Mouse (Mus musculus): ENCODE results near the gene Sec14l1. TPM values are rescaled to one million over a fixed set of nuclear protein-coding genes. Genes with fewer than 3 reads are reported as not detected.
A peak's percentile ranks its signal among the peaks of the same experiment; 100 is the strongest.

Sec14l1 gene
- polyA plus RNA-seq, 1 experiment from 2014 or later: 67.0 TPM

DNA sequence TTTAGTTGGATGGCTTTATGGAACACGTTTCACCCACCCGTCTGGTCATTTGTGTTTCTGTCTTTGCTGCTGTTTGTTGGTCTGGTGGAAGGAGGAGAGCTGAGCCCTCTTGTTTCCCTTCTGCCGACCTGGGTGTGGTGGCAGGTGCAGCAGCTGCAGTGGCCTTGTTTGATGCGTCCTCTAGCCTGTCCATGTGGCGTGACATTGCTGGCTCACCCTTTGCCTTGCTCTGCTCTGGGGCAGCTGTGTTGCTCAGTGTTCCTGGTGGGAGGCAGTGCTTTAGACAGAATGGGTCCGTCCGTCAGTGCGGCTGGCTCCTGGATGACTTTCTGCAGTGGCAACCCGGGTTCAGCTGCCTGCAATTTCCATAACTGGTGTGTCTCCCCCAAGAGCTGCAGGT, 38.6 kb downstream of the Sec14l1 start:
- H3K4me3 ChIP-seq (replicated peaks): no peak overlapping the region
- no peak overlapping the region for H3K27ac ChIP-seq
- H3K4me2 ChIP-seq (replicated peaks): no peak overlapping the region
- no peak overlapping the region for H3K9ac ChIP-seq (replicated peaks)
- 70% methylated on average over 9 of the region's 9 CpGs for WGBS
- H3K4me1 ChIP-seq (replicated peaks): peaks cover 11% of the 10 kb centered on the region
- no peaks in the 10 kb centered on the region for H3K27me3 ChIP-seq
- no peaks in the 10 kb centered on the region for H3K9me3 ChIP-seq
- ATAC-seq: no peak
- H3K36me3 ChIP-seq: peaks cover 90% of the 10 kb centered on the region

DNA sequence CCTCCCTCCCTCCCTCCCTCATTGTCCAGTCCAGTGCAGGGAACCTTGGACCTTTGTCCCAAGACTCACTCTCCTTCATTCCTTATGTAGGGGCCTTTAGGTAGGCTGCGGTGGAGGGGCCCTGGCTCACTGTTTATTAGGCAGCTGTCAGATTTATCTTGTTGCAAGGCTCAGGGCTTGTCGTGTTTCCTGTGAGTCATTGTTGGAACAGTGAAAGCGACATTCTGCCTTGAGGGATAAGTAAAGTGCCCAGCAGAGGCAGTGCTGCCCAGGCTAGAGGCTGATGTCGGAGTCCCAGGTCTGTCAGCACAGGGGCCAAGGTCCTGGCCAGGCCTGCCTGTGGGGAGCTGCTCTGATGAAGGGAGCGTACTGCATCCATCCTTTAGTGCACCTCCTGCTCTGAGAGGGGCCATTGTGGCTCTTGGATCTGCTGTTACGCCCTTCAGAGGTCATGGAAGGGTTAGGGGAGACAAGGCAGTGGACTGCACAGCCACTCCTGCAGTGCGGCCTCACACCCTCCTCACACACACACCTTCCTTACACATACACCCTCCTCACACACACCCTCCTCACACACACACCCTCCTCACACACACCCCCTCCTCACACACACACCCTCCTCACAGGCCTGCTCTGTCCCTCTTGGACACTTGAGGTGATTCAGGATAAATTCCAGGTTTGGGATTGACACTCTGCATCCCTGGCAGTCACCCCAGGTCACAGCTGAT, 39.3 kb downstream of the Sec14l1 start:
- H3K9me3 ChIP-seq: no peaks in the 10 kb centered on the region
- H3K27ac ChIP-seq: no peak overlapping the region
- peaks cover 89% of the 10 kb centered on the region for H3K36me3 ChIP-seq
- no peak for ATAC-seq
- no peak overlapping the region for H3K4me3 ChIP-seq (replicated peaks)
- no peak overlapping the region for H3K9ac ChIP-seq (replicated peaks)
- H3K4me1 ChIP-seq (replicated peaks): peaks cover 11% of the 10 kb centered on the region
- WGBS: 69% methylated on average over 7 of the region's 7 CpGs
- no peaks in the 10 kb centered on the region for H3K27me3 ChIP-seq
- H3K4me2 ChIP-seq (replicated peaks): no peak overlapping the region

DNA sequence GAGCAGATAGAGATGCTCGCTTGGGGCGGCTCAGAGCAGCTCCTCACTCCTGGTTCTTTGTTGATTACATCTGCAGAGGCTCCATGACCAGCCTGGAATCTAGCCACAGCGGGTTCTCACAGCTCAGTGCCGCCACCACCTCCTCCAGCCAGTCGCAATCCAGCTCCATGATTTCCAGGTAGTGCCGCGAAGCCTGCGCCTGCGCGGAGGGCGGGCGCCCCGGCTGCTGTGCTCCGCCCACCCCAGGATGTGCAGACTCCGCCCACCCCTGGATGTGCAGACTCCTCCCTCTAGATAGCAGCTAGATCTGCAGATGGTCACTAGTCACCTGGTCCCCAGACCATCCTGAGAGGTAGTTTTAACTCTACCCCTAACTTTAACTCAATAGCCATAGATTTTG, 41.8 kb downstream of the Sec14l1 start:
- H3K4me3 ChIP-seq (replicated peaks): no peak overlapping the region
- H3K27me3 ChIP-seq: no peaks in the 10 kb centered on the region
- H3K4me1 ChIP-seq (replicated peaks): peaks cover 11% of the 10 kb centered on the region
- no peaks in the 10 kb centered on the region for H3K9me3 ChIP-seq
- H3K9ac ChIP-seq (replicated peaks): no peak overlapping the region
- 7% methylated on average over 13 of the region's 15 CpGs for WGBS
- peak; percentile 60; the same call in 1 of the 2 replicates for ATAC-seq
- H3K27ac ChIP-seq: 0 out of 2 replicates have a peak overlapping the region, but pooled peaks have one; percentile 14
- no peak overlapping the region for H3K4me2 ChIP-seq (replicated peaks)
- peaks cover 78% of the 10 kb centered on the region for H3K36me3 ChIP-seq

DNA sequence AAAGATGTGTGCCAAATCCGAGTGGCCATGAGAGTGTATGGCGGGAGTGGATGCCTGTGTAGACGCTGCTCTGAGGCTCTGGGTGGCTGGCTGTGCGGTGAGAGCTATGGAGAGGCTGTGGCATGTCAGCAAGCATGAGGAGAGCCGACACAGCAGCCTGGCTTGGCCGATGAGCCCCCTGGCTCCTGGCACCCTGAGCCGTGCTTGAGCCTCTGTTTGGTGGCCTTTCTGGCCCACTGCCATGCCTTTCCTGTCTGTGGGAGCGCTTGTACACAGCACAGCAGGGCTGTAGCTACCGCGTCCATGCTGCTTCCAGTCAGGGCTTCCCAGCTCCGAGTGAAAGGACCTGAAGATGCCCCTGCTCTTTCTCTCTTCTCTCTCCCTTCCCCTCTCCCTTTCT, 43.4 kb downstream of the Sec14l1 start:
- Histone ChIP-seq H3K36me3 (peaks cover 65% of the 10 kb centered on the region), H3K27me3 (no peaks in the 10 kb centered on the region), H3K9ac (replicated peaks) (no peak overlapping the region), H3K4me2 (replicated peaks) (no peak overlapping the region), H3K4me1 (replicated peaks) (peaks cover 11% of the 10 kb centered on the region), H3K9me3 (no peaks in the 10 kb centered on the region), H3K27ac (peak overlapping the region; percentile 0; the same call in 1 of the 2 replicates), H3K4me3 (replicated peaks) (no peak overlapping the region)
- WGBS: 87% methylated on average over 11 of the region's 11 CpGs
- ATAC-seq: no peak

DNA sequence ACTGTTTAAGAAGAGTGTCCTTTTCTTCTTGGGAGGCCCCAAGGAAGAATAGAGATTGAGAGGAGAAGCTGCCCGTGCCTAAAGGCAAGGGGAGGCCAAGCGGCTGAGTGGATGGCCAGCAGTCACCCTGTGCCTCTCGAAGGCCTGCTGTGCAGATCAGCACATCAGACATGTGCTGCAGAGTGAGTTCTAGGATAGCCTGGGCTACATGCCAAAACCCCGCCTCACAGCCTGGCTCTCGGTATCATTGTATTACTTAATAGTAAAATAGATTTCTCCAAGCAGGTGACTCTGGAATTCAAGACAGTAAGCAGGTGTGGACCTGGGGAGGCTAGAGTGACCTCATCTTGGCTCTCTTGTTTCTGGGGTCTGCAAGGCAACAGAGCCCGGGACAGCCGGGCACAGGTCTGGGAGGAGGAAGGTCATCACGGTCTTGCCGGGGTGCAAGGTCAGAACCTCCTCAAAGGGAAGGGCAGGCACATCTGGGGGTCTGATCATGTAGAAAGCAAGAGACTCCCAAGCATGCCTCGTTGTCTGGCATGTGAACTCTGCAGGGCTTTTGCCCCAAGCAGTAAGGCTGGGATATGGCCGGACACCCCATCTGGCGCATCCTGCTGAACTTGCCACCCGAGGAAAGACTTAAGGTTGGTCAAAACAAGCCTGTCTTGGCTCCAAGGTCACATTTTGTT, 44.4 kb downstream of the Sec14l1 start:
- 94% methylated on average over 13 of the region's 13 CpGs for WGBS
- Histone ChIP-seq H3K4me2 (replicated peaks) (no peak overlapping the region), H3K36me3 (peaks cover 57% of the 10 kb centered on the region)

DNA sequence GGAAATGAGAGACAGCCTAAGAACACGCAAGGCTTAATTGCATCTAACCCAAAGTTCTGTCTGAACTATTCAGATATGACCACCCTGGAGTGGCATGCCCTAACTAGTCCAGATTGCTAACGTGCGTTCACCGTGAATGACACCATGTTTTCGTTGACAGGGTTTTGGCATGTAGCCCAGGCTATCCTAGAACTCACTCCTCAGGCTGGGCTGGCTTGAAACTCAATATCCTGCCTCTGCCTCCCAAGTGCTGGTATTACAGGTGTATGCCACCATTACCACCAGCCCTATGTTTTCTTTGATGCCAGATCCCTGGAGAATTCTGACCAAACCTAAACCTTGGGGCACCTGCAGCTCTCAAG, 45.0 kb downstream of the Sec14l1 start:
- WGBS: 92% methylated on average over 5 of the region's 5 CpGs
- Histone ChIP-seq H3K4me2 (replicated peaks) (no peak overlapping the region), H3K36me3 (peaks cover 52% of the 10 kb centered on the region), H3K9me3 (no peaks in the 10 kb centered on the region), H3K27ac (no peak overlapping the region), H3K4me1 (replicated peaks) (peaks cover 11% of the 10 kb centered on the region), H3K27me3 (no peaks in the 10 kb centered on the region), H3K4me3 (replicated peaks) (no peak overlapping the region), H3K9ac (replicated peaks) (no peak overlapping the region)
- ATAC-seq: no peak

More for the DNA sequence above, 44.4 kb downstream of the Sec14l1 start:
- H3K9me3 ChIP-seq: no peaks in the 10 kb centered on the region
- H3K27me3 ChIP-seq: no peaks in the 10 kb centered on the region
- no peak overlapping the region for H3K27ac ChIP-seq
- no peak overlapping the region for H3K4me3 ChIP-seq (replicated peaks)
- H3K4me1 ChIP-seq (replicated peaks): peaks cover 11% of the 10 kb centered on the region
- no peak for ATAC-seq
- no peak overlapping the region for H3K9ac ChIP-seq (replicated peaks)

DNA sequence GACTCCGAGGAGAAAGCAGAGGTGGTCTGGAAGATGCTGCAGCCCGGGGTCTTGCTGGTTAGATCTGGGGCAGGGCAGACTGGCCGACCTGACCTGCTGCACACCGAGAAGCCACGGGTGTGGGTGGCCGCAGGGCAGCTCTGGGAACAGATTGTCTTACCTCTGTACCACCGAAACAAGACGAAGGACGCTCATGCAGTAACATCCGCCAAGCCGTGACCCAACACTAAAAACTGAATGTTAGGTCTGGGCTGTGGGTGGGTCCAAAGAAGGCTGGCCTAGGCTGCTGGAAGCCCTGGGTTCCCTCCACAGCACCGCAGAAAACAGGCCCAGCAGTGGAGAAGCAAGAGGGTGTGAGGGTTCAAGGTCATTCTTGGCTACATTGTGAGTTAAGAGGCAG, 45.8 kb downstream of the Sec14l1 start:
- no peak overlapping the region for H3K27ac ChIP-seq
- H3K4me2 ChIP-seq (replicated peaks): no peak overlapping the region
- H3K36me3 ChIP-seq: peaks cover 44% of the 10 kb centered on the region
- WGBS: 96% methylated on average over 12 of the region's 12 CpGs
- no peaks in the 10 kb centered on the region for H3K27me3 ChIP-seq
- no peak for ATAC-seq
- H3K4me1 ChIP-seq (replicated peaks): peaks cover 13% of the 10 kb centered on the region
- no peak overlapping the region for H3K4me3 ChIP-seq (replicated peaks)
- no peaks in the 10 kb centered on the region for H3K9me3 ChIP-seq
- H3K9ac ChIP-seq (replicated peaks): no peak overlapping the region

DNA sequence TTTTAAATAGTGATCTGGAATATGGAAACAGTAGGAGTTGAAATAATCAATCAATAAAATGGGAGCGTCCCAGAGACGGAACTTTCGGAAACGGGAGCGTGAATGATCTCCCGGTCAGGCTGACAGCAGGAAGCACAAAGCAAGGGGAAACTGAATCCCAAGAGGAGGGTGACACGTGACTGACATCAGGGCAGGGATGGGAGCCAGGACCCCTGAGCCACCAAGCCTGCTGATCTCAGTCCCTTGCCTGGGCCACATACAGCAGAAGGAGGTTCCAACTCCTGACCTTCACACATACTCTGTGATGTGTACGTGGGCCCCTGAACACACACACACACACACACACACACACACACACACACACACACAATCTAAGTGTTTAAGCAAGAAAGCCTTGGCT, 46.6 kb downstream of the Sec14l1 start:
- no peaks in the 10 kb centered on the region for H3K27me3 ChIP-seq
- peaks cover 7% of the 10 kb centered on the region; the same call in 1 of the 2 replicates for H3K4me1 ChIP-seq (replicated peaks)
- H3K36me3 ChIP-seq: peaks cover 38% of the 10 kb centered on the region
- no peak overlapping the region for H3K27ac ChIP-seq
- 71% methylated on average over 8 of the region's 8 CpGs for WGBS
- no peaks in the 10 kb centered on the region for H3K9me3 ChIP-seq
- H3K4me2 ChIP-seq (replicated peaks): no peak overlapping the region
- ATAC-seq: no peak
- H3K9ac ChIP-seq (replicated peaks): no peak overlapping the region
- H3K4me3 ChIP-seq (replicated peaks): no peak overlapping the region

DNA sequence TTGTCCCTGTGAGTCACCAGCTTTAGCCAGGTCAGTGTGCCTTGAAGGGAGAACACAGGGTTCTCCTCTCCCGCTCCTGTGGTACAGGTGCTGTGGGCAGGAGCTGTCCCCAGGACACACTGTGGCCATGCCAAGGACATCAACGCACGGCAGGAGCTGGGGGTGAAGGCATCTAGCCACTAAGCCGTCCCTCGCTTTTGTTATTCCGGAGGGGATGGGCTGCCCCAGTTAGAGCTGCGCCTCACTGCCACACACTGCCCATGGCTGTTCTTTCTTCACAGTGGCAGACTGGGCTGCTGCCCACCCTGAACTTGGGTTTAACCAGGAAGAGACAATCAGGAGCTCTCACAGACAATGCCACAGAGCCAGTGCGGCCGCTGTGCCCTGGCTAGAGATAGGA, 48.1 kb downstream of the Sec14l1 start:
- WGBS: 76% methylated on average over 9 of the region's 9 CpGs
- peaks cover 23% of the 10 kb centered on the region for H3K36me3 ChIP-seq
- no peak for ATAC-seq

DNA sequence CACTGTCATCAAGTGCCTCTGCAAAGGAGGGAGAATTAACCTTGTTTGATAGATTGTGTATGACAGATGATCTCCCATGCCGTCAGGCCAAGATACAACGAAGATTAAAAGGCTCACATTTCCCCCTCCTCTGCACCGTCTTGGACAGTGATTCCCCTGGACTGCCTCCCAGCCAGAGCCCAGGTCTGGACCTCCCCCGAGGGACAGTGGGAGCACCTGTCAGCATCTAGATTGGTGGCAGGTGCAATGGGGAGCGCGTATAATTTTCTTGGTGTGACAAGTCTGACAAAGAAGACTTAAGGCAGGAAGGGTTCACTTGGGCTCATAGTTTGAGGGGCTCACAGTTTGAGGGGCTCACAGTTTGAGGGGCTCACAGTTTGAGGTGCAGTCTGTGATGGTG, 48.8 kb downstream of the Sec14l1 start:
- Histone ChIP-seq H3K4me1 (replicated peaks) (0 out of 2 replicates have a peak, but pooled peaks cover 5% of the 10 kb centered on the region), H3K27ac (no peak overlapping the region), H3K4me3 (replicated peaks) (no peak overlapping the region), H3K36me3 (peaks cover 16% of the 10 kb centered on the region), H3K27me3 (no peaks in the 10 kb centered on the region), H3K9me3 (no peaks in the 10 kb centered on the region), H3K9ac (replicated peaks) (no peak overlapping the region), H3K4me2 (replicated peaks) (no peak overlapping the region)
- no peak for ATAC-seq
- 93% methylated on average over 6 of the region's 6 CpGs for WGBS

More for the DNA sequence above, 48.1 kb downstream of the Sec14l1 start:
- Histone ChIP-seq H3K4me3 (replicated peaks) (no peak overlapping the region), H3K4me1 (replicated peaks) (0 out of 2 replicates have a peak, but pooled peaks cover 5% of the 10 kb centered on the region), H3K4me2 (replicated peaks) (no peak overlapping the region), H3K9me3 (no peaks in the 10 kb centered on the region), H3K27me3 (no peaks in the 10 kb centered on the region), H3K9ac (replicated peaks) (no peak overlapping the region), H3K27ac (no peak overlapping the region)

DNA sequence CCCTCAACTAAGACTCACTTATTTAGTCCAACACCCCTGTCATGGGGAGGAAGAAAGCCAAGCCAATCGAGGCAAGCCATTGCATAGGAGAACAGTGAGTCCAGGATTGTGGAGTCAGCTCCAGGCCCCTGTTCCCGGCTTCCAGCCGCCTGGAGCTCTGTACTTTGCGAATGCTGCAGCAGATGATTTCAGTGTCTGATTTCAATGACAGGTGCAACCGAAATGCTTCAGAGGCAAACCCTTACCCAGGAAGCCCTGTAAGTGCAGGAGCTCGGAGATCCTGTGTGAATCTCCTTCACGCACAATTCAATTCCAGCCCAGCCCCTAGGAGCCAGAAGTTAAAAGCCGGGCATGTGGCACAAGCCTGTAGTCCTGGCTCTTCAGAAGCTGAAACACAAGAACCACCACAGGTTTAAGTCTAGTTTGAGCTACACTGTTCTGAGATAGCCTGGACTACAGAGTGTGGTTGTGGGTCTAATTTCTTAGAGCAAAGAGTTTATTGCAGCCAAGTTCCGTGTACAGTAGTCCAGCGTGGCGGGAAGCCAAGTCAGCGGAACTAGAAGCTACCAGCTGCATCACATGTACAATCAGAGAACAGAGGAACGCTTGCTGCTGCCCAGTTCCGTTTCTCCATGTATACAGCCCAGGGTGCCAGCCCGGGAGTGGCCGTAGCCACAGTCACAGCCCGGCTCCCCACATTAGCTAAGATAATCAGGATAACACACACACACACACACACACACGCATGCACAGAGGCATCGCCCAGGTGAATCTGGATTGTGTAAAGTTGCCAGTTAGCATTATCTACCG, 53.5 kb downstream of the Sec14l1 start:
- no peak overlapping the region for H3K4me2 ChIP-seq (replicated peaks)
- no peak for ATAC-seq
- whole genome bisulfite sequencing: 86% methylated on average over 20 of the region's 20 CpGs
- peaks cover 11% of the 10 kb centered on the region; the same call in 1 of the 2 replicates for H3K4me1 ChIP-seq (replicated peaks)
- H3K36me3 ChIP-seq: no peaks in the 10 kb centered on the region
- H3K9me3 ChIP-seq: no peaks in the 10 kb centered on the region
- no peaks in the 10 kb centered on the region for H3K27me3 ChIP-seq
- H3K4me3 ChIP-seq (replicated peaks): no peak overlapping the region
- no peak overlapping the region for H3K27ac ChIP-seq
- H3K9ac ChIP-seq (replicated peaks): no peak overlapping the region
